Mouse (Mus musculus) retina, adult 2 months (tissue): Measurements from ENCODE around the gene Atp11b.

Experiments used
- DNase-seq: peaks from one replicate; pipeline ENCODE4 v3.0.0-alpha.2; 2012; ENCODE audit warnings: low read depth, low spot score

The Atp11b gene

GRCm38 (mm10) chr3:35779748-35780147, 25.8 kb downstream of the Atp11b start:
- DNase-seq: no peak

GRCm38 (mm10) chr3:35802040-35802439, 48.1 kb downstream of the Atp11b start:
- DNase-seq: no peak

GRCm38 (mm10) chr3:35819887-35820286, 66.0 kb downstream of the Atp11b start:
- no peak for DNase-seq

- no peak for DNase-seq
Measured at GRCm38 (mm10) chr3:35822036-35822435, 68.1 kb downstream of the Atp11b start.

GRCm38 (mm10) chr3:35849326-35849725, 95.4 kb downstream of the Atp11b start:
- no peak for DNase-seq

- no peak for DNase-seq
Measured at GRCm38 (mm10) chr3:35883267-35883666, 129.4 kb downstream of the Atp11b start.

- DNase-seq: no peak
Measured at GRCm38 (mm10) chr3:35889531-35889930, 135.6 kb downstream of the Atp11b start.

- DNase-seq: no peak
Measured at GRCm38 (mm10) chr3:35891123-35891522, 137.2 kb downstream of the Atp11b start.

- DNase-seq: no peak
Measured at GRCm38 (mm10) chr3:35893156-35893555, 139.2 kb downstream of the Atp11b start.

GRCm38 (mm10) chr3:35897900-35898299, 144.0 kb downstream of the Atp11b start:
- DNase-seq: no peak

GRCm38 (mm10) chr3:35899109-35899508, 145.2 kb downstream of the Atp11b start:
- DNase-seq: no peak

- DNase-seq: no peak
Measured at GRCm38 (mm10) chr3:35900555-35901204, 146.8 kb downstream of the Atp11b start.
